Mouse (Mus musculus): ENCODE measurements around the gene Cdc27.

Gene Cdc27

GRCm38 (mm10) chr11:104481971-104482370 is 68.4 kb downstream of the Cdc27 start:
- no peak for DNase-seq (ENCODE audit: low spot score in 2 of 2)

DNA sequence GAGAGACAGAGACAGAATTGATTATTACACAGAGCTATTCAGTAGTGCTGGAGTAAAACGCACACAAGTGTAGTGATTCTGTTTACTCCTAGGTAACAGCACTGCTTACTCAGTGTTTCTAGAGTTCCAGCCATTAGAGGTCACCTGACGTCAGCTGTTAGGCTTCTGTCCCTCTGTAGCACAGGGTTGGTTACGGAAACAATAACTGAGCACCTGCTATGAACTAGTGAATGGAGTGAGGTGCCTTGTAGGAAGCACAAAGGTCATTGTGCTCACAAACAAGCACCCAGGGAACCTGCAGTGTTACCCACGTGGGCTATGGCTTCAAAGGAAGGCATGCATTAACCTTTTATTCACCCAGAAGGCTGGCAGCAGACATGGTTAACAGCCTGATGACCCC is 70.9 kb downstream of the Cdc27 start:
- no peak for DNase-seq (ENCODE audit: low spot score in 2 of 2)

- peak; percentile 87 to 94 for DNase-seq (ENCODE audit: low spot score in 2 of 2)
Observed at GRCm38 (mm10) chr11:104469371-104469835, 81.0 kb downstream of the Cdc27 start.

DNA sequence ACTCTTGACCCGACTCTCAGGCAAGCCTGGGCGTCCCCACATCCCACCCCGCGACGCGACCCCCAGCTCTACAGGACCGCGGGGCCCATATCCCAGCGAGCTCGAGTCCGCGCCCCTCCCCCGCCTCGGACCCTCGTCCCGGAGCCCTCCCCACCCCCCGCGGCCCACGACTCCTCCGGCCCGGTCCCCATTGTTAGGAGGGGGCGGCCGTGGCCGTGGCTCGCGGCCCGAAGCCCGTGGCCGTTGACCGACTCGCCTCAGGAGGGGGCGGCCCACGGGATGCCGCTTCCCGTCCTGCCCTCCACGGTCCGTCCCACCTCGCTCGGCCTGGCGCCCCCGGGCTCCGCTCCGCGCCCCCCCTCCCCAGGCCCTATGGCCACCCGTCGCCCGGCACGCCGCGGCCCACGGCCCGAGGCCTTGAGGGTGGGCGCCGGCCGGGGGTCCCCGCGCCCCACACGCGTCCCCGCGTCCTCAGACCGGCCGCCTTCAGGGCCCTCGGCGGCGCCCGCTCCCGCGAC is 81.6 kb downstream of the Cdc27 start, which contains the start of gene Kansl1:
Kansl1 (minus strand) TSS at position 111 of the 518 bp plus-strand sequence.
- DNase-seq (ENCODE audit: low spot score in 2 of 2) = peak in 1 of 2 experiments; percentile 17

DNA sequence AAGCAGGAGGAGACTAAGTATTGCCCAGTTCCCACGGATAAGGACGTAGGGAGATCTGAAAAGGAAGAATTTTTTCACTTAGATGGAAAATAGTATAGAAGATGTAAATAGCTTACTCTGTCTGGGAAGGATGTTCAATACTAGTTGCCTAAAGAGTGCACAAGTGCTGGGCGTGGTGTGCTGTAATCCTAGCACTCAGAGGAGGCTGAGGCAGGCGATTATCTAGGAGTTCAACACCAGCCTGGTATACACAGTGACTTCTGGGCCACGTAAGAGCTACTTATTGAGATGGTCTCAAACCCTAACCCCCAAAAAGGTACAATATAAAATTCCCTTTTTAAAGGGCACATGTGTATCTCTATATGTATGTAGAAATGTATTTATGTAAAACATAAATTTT is 82.7 kb downstream of the Cdc27 start:
- DNase-seq (ENCODE audit: low spot score in 2 of 2) = no peak

GRCm38 (mm10) chr11:104461551-104461950 is 88.9 kb downstream of the Cdc27 start:
- peak; percentile 67 to 81 for DNase-seq (ENCODE audit: low spot score in 2 of 2)

GRCm38 (mm10) chr11:104459671-104460070 is 90.7 kb downstream of the Cdc27 start:
- no peak for DNase-seq (ENCODE audit: low spot score in 2 of 2)

- DNase-seq (ENCODE audit: low spot score in 2 of 2) = no peak
Observed at GRCm38 (mm10) chr11:104458507-104458906, 91.9 kb downstream of the Cdc27 start.
